Mouse (Mus musculus): ENCODE measurements around the gene Kctd14. TPM values are rescaled to one million over a fixed set of nuclear protein-coding genes. Genes with fewer than 3 reads are reported as not detected.

Kctd14 gene
- polyA plus RNA-seq, 1 experiment from 2014 or later = 5.3 TPM

DNA sequence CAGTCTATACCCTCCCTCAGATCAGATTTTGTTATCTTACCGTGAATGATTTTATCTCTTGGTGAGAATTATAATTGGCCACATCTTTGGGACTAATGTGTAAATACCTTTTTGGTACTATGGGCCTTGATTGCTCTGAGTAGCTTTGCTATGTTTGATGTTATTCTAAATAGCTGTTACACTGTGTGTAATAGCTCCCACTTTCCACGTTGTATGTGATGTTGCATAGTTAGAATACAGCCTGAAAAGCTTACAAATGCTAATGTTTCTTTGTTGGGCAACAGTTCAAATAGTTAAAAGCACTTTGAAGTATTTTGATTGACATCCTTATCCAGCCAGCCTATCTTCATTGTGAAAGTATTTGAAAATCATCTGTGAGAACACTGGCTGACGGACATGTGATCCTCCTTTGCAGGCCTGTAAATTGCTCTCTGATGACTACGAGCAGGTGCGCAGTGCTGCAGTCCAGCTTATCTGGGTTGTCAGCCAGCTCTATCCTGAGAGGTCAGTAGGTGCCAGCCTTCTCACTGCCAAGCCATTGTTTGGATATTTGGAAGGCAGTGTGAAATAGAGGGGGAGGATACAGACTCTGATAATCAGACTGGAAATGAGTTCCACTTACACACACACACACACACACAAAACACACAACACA is 49.6 kb downstream of the Kctd14 start:
- 66% methylated on average over 5 of the region's 5 CpGs for WGBS
- Histone ChIP-seq H3K9me3 (ENCODE audit: control insufficient read depth) (no peaks in the 10 kb centered on the region), H3K27me3 (replicated peaks; ENCODE audit: control insufficient read depth, insufficient read depth, low read length) (no peaks in the 10 kb centered on the region), H3K9ac (ENCODE audit: low read depth, low read length) (no peak overlapping the region), H3K36me3 (ENCODE audit: control insufficient read depth, insufficient read depth) (peaks cover 16% of the 10 kb centered on the region), H3K4me3 (ENCODE audit: low read depth, low read length) (no peak overlapping the region), H3K4me2 (replicated peaks; ENCODE audit: low read depth) (no peak overlapping the region), H3K4me1 (replicated peaks; ENCODE audit: control insufficient read depth, insufficient read depth, low read length) (no peaks in the 10 kb centered on the region), H3K27ac (ENCODE audit: low read depth, low read length) (no peak overlapping the region)
- TF ChIP-seq CTCF (IDR thresholded peaks at IDR 0.05; ENCODE audit: low read depth) = no peak
- no peak for ATAC-seq

Other genes with a start within 250 kb of the Kctd14 start
- gene Usp35, start 119.3 kb upstream of the Kctd14 start, polyA plus RNA-seq (2015; fragmentation: Nextera tagmentation; extraction: Ambion mirVana) = 0.41 and 0.48 TPM in 2 replicates
- 1.4 TPM in 2 replicates for gene Kctd21, start 119.0 kb upstream of the Kctd14 start, polyA plus RNA-seq (2015; fragmentation: Nextera tagmentation; extraction: Ambion mirVana)
- 14.5 and 15.7 TPM in 2 replicates for gene Alg8, start 79.7 kb upstream of the Kctd14 start, polyA plus RNA-seq (2015; fragmentation: Nextera tagmentation; extraction: Ambion mirVana)
- 517 and 549 TPM in 2 replicates for gene Ndufc2, start 51.3 kb upstream of the Kctd14 start, polyA plus RNA-seq (2015; fragmentation: Nextera tagmentation; extraction: Ambion mirVana)
- 1.6 and 2.4 TPM in 2 replicates for gene Thrsp, start 33.6 kb upstream of the Kctd14 start, polyA plus RNA-seq (2015; fragmentation: Nextera tagmentation; extraction: Ambion mirVana)
- gene Ints4, start 29.6 kb downstream of the Kctd14 start, polyA plus RNA-seq (2015; fragmentation: Nextera tagmentation; extraction: Ambion mirVana) = 14.3 and 15.9 TPM in 2 replicates
- gene Aamdc, start 128.2 kb downstream of the Kctd14 start, polyA plus RNA-seq (2015; fragmentation: Nextera tagmentation; extraction: Ambion mirVana) = 86.8 and 97.5 TPM in 2 replicates
- gene Rsf1, start 128.6 kb downstream of the Kctd14 start, polyA plus RNA-seq (2015; fragmentation: Nextera tagmentation; extraction: Ambion mirVana) = 9.5 and 10.9 TPM in 2 replicates
- gene Clns1a, start 245.3 kb downstream of the Kctd14 start, polyA plus RNA-seq (2015; fragmentation: Nextera tagmentation; extraction: Ambion mirVana) = 60.9 and 65.2 TPM in 2 replicates